Mouse (Mus musculus) cerebellum, adult 18-20 months (tissue): Measurements from ENCODE around the gene Syt7.

Experiments used
- DNase-seq, 2 experiments: peaks; one replicate each; pipeline ENCODE4 v3.0.0; 2021

Gene Syt7

GRCm38 (mm10) chr19:10388615-10389313 lies at the start of gene Syt7:
Syt7 (plus strand) TSS chr19:10389090.
- peak; percentile 90 to 97 for DNase-seq

- no peak for DNase-seq
These were observed 49.6 kb upstream of the Syt7 start for GRCm38 (mm10) chr19:10339271-10339670.

DNA sequence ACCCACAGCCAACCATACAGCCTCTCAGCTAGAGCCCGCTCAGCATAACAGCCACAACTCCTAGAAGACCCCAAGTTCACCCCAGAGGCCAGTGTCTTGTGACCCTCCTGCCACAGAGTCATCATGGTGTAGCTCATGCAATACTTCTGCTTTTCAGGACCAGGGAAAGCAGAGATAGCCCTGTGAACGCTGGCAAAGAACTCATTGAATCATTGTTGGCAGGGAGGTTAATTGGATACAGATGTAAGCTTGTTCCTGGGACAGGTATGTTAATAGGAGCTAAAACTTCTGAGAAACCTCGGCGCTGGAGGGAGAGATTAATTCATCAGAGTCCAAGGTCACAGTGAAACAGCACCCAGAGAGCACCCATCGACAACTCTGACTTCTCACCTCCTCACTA lies 48.2 kb upstream of the Syt7 start:
- DNase-seq = no peak

- peak; percentile 62 to 69 for DNase-seq
These were observed 47.7 kb upstream of the Syt7 start for GRCm38 (mm10) chr19:10341152-10341551.

GRCm38 (mm10) chr19:10341817-10342439 lies 47.0 kb upstream of the Syt7 start:
- peak; percentile 64 to 78 for DNase-seq

- no peak for DNase-seq
These were observed 45.0 kb upstream of the Syt7 start for GRCm38 (mm10) chr19:10343866-10344265.

DNA sequence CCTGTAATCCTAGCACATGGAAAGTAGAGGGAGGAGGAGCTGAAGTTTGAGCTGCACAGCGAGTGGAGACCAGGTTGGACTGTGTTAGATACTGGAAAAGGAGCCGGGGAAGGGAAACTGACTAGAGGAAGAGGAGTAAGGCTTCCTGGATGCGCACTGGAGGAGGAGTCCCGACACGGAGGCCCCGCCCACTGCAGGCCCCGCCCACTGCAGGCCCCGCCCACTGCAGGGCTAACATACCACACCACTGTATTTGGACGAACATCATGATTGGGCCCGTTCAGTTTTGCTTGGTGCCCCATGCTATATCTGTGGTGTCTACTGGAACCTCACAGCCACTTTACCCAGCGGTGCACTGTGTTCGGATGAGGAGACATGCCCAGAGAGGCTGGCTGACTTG lies 43.2 kb upstream of the Syt7 start:
- DNase-seq = no peak

- DNase-seq = no peak
These were observed 41.1 kb upstream of the Syt7 start for GRCm38 (mm10) chr19:10347628-10348273.

GRCm38 (mm10) chr19:10352218-10352617 lies 36.7 kb upstream of the Syt7 start:
- DNase-seq = no peak

DNA sequence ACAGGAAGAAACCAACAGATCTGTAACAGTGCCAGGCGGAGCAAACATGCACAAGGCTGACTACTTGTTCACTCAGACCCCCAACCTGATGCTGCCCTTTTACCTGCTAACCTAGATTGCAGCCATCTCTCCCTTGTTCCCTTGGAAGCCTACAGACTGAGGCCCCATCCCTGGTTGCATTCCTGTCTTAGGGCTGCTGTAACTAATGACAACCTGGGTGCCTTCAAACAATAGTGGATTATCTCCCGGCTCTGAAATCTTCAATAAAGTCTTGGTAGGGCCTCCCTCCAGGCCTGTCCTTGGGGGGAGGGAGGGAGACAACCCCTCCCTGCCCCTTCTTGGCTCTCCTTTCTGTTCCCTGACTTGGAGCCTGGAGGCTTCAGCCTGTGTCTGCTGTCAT lies 34.1 kb upstream of the Syt7 start:
- DNase-seq = no peak

DNA sequence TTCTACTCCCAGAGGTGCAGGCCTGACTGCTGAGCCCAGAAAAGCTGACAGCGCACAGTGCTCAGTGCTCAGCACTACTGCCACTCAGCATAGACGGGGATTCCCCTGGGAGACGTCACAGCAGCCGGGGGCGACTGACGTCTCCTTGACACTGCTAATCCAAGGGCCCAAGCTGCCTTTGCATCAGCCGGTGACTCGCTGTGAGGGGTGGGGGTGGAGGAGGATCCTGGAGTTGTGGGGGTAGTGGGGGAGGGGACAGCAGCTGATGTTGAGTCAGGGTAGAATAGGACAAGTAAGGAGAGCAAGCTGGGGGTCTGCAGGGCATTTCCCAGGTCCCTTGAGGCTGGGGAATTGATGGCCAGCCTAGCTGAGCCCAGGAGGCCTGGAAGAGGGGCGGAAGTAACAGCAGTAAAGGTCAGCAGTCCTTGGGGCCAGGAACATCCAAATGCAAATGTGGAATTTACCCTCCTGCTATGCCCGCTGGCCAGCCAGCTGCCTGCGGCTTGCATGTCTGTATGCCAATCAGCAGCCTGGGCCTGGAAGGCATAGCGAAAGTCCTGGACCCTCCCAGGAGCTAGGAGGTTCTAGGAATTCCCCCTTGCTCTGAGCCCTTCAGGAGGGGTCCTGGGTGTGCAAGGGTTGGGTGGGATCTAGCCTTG lies 31.9 kb upstream of the Syt7 start:
- no peak for DNase-seq

DNA sequence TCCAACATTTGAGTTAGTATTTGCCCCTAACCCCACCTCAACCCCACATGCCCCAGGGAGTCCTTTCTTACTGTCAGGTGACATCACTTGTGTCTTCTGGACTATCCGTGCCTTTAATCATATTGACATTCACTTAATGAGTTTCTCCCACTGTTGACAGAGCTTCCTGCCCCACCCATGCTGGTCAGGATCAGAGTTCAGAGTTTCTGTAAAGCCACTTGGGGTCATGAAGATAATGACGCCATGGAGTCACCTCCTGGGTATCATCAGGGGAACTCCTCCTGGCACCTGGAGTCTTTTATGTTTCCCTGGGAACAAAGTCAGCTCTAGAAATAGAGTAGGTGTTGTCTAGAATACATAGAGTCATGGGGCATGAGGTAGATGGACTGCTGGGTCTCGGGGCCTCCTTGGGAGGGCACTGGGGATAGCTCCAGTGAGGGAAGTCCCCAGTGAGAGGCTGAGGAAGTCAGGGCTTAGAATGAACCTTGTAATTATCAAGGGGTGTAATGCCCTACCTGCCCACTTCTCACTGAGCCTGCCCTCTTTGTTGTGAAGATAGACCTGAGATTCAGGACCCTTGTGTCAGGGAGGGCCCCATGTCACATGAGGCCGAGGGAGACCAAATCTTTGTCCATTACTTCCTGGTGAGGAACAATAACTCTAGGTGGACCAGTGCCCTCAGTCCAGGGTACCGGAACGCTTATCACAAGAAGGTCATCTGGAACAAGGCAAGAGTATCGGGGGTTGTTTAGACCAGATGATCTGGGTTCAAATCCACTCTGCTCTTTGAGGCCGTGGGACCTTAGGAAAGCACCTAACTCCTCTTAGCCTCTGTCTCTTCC lies 29.6 kb upstream of the Syt7 start:
- no peak for DNase-seq

GRCm38 (mm10) chr19:10362473-10363129 lies 26.3 kb upstream of the Syt7 start:
- no peak for DNase-seq

GRCm38 (mm10) chr19:10363869-10364268 lies 25.0 kb upstream of the Syt7 start:
- no peak for DNase-seq

DNA sequence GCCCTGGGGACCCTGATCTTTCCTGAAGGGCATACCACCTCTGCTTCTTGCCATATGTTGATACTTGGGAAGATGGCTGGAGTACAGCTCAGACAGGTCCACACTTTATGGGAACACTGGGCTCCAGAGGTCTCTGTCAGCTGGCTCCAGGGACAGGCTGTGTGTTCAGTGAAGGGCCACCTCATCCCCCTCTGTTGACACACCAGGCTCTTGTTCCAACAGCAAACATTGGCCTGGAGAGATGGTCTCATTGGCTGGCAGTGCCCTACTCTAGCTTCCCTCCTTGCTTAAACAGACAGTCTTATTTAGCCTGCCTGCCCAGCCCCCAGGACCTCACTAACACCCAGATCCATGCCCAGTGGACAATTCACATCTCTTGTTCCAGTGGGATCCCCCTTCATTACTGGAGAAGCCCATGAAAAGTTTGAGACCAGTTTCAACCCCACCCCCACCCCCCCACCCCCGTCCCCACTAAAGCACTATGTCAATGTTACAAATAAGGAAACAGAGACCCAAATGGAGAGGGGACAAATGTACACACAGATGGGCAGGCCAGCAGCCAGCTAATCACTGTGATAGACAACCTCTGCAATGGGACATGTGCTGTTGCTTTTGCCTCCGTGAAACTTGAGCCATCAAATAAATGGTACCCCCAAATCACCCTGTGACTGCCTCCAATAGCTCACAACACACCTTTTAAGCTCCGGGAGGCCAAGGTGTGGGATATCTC lies 22.6 kb upstream of the Syt7 start:
- no peak for DNase-seq

DNA sequence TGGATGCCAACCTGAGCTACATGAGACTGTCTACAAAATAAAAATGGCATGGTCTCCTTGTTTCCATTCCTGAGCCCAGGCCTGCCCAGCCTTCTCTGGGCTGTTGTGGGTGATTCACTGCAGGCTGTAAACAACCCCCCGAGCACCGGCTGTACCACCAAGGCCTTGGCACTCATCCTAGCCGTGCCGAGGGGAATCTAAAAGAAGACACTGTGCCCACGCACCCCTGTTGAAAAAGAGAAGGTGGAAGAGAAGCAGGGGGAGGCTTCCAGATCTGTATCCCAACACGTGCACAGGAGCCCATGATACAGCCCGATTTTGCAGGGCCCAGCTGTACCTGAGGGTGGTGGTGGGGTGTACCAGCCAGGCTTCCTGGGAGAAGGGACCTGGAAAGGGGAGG lies 21.1 kb upstream of the Syt7 start:
- no peak for DNase-seq

DNA sequence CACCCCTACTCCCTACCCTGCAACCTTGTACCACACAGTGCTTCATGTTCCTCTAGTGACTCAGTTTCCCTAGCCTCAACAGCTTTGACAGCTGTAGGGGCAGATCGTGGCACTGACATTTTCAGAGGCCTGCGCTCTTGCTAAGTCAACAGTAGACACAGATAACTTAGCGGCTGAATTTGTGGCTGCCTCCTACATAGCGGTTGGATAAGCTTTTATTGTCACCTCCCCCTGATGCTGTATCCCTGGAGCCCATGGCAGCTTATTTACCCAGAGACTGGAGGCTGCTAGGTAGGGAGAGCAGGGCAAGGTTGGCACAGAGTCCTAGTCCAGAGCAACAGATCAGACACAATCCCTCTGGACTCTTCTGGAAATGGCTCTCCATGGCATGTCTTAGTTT lies 19.0 kb upstream of the Syt7 start:
- DNase-seq = no peak

DNA sequence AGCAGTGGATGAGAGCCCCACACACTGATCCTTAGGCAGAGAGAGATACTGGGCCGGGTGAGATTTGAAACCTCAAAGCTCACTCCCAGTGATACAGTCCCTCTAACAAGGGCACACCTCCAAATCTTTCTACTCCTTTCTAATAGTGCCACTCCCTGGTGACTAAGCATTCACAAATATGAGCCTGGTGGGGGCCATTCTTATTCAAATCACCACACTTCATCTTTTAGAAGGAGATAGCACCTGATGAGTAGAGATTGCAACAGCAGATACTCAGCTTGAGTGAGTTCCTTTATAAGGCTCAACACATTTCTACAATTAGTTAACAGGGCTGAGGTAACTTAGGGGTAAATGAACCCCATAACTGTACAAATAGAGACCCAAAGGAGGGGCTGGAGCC lies 15.7 kb upstream of the Syt7 start:
- DNase-seq = no peak

DNA sequence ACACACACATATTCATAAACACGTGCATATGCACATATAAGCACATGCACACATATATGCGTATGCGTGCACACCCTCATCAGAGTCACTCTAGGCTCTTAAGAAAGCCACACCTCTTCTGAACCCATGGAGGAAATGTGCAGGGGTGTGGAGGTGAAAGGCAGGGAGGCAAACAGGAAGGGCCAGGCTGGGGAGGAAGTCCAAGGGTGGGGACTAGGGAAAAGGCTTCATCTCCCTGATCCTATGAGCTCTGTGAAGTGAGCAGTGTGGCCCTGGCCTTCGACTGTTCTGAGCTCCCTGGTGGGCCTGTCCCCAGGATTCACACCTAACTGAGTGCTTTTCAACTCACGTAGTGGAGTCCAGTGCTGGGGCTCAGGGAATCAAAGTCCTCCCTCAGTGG lies 13.6 kb upstream of the Syt7 start:
- no peak for DNase-seq

- DNase-seq = no peak
These were observed 8.9 kb upstream of the Syt7 start for GRCm38 (mm10) chr19:10379978-10380377.

- DNase-seq = no peak
These were observed 1.2 kb upstream of the Syt7 start for GRCm38 (mm10) chr19:10387660-10388059.
